Mouse (Mus musculus): ENCODE data around the gene Tac1. TPM values are rescaled to one million over a fixed set of nuclear protein-coding genes. Genes with fewer than 3 reads are reported as not detected.
"Not testable (repeated sequence)": the region's sequence is repeated elsewhere in the genome, so short reads cannot be mapped to it uniquely, and the experiment has no call there.

Gene Tac1
- polyA plus RNA-seq (2017; shearing (Covaris generic)): not detected

DNA sequence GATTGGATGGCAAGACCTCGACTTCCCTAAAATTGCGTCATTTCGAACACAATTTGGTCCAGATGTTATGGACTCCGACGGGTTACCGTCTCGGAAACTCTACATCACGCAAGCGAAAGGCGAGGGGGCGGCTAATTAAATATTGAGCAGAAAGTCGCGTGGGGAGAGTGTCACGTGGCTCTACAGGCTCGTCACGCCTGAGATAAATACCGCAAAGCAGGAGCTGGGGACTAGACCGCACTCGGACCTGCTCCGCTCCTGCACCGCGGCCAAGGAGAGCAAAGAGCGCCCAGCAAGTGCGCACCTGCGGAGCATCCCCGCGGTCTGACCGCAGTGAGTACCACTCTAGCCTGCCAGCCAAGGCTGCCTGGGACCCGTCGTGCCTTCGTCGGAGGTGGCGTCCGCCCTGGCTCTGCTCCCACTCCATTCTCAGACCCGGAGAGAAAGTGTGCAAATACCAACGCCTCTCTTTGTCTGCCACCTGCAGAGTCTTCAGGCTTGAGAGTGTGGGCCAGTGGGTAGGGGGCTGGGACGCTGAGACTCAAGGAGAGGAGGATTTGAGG lies at the start of gene Tac1:
Tac1 (plus strand) TSS at position 51 of the 563 bp plus-strand sequence.
- ATAC-seq: no peak

DNA sequence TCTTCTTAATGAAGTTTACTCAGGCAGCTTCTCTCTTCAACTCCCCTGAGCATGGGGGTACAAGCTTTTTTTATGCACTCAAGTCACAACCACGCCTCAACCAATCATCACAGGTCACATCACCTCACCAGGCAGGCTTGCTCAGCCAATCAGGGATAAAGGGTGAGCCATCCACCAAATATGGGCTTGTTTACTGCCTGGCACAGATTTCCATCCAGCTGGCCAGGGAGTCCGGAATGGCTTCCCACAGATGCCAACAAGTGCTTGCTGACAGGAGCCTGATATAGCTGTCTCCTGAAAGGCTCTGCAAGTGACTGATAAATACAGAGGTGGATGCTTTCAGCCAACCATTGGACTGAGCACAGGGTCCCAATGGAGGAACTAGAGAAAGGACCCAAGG lies 11.2 kb upstream of the Tac1 start:
- not testable (repeated sequence) for ATAC-seq

DNA sequence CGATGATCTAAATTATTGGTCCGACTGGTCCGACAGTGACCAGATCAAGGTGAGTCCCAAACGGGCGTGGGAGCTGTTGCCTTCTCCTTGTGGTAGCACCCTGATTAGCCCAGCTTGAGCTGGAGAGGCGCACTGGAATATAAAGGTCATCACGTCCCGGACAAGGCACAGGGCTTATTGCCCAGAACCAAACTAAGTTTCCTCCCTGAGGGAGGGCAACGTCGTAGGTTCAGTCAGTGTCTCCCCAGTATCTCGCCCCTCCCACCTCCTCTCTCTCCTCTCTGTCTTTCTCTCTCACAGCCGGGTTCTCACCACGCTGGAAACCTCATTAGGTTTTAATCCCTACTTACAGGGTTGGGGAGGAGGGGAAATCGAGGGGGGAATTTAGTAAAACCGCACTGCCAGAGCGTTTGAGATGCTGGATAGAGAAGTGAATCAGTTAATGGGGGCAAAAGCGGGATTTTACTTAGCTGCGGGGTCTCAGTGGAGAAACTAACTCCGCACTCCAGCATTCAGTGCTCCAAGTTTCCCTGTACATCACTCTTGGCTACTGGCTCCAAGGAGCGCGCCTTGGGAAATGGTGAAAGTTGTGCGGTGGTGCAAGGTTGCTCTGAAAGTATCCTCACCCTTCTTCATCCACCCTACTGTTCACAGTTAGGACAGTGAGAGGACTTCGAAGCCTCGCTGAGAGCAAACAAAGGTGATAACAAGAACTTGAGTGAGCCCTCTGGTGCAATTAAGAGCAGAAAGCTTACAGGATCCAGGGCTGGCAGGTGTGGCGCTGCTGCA lies 1.2 kb downstream of the Tac1 start:
- no peak for ATAC-seq

- ATAC-seq: no peak
Observed at GRCm38 (mm10) chr6:7558164-7558563, 3.5 kb downstream of the Tac1 start.

DNA sequence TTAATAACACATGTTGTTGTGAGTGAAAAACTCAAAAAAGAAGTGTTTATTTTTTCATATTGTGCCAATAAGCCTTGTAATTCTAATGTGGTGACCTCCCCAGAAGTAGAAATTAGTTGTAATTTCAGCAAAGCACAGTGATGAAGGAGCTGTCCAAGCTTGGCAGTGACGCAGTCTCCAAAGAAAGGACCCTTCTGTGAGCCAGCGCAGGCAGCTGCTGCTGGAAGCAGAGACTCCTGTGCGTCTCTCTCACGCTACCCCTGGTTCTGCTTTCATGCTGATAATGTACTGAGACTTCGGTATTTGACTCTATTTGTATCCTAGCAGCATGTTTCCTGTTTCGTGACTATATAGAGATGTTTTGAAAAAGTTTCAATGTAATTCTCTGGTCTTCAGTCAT lies 7.8 kb downstream of the Tac1 start:
- ATAC-seq: no peak

GRCm38 (mm10) chr6:7564537-7564936 lies 9.9 kb downstream of the Tac1 start:
- no peak for ATAC-seq

DNA sequence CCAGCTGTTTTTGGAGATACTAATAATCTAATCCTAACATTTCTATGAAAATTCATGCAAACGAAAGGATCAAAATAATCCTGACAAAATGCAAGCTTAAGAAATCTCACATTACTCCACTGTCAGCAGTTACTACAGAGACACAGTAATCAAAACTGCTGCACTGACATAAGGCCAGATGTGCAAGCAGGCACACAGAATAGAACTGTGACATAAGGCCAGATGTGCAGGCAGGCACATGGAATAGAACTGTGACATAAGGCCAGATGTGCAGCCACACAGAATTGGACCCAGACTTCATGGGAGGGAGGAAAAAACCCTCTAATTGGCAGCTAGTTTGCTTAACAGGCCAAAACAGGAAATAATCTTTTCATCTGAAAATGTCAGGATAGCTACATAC lies 16.5 kb downstream of the Tac1 start:
- ATAC-seq: no peak

DNA sequence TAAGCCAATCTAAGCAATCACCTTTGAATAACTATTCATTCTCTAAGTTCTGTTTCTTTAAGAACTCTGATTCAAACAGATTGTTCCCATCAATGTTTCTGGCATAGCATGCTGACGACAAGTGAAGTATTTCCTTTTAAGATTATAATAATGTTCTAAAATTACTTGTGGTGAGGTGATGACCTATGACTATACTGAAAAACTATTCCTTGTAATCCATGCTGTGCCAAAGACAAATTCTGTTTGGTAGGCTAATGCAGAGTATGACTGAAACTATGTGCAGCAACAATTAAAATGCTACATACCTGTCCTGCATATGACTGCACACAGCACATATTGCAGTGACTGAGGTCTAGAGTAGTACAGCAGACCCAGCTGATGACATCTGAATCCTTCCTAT lies 23.4 kb downstream of the Tac1 start:
- no peak for ATAC-seq

- ATAC-seq: no peak
Observed at GRCm38 (mm10) chr6:7594445-7594844, 39.8 kb downstream of the Tac1 start.

- no peak for ATAC-seq
Observed at GRCm38 (mm10) chr6:7598416-7598815, 43.7 kb downstream of the Tac1 start.

DNA sequence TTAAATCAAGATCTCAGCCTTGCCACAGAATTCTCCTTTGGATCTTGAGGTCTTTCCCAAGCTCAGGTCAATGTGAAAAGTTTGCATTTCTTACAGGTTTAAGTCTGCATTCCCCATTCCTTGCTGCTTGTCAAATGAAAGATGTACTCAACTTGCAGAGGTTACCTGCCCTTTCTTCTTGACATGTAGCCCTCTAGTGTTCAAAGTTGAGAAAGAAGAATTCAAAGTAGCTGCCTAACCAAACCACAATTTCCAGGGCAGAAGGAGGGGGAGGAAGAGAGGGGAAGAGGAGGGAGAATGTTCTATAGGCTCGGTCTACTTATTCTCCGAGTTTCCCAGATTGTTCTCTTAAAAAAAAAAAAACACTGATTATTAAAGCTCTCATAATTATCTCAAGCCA lies 45.5 kb downstream of the Tac1 start:
- no peak for ATAC-seq

DNA sequence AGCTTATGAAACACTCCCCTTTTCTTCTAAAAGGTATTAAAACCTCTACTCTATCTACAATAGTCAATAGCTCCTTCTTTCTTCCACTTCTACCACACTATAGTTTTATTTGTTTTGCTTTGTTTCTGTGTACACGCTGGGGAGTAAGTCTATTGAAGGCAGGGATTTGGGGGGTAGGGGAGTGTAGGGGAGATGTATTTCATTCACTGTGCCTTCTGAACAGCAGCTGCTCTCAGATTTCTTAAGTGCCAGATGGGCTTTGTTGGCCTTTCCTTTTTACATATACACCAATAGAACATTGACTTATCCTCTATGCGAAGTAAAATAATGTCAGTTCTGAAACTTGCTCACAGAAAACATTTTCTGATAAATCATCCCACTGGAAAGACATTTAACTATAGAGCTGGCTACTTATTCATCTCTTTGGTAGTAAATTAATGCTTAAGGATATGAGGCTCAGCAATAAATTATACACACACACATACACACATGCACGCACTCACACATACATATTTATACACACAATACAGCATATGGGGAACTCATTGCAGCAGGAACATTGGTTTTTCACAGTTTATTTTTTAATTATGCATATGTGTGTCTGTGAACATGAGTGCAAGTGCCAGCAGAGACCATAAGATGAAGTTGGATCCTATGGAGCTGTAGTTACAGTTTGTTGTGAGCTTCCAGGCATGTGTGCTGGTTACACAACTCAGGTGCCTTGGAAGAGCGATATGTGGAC lies 46.8 kb downstream of the Tac1 start:
- ATAC-seq: no peak

GRCm38 (mm10) chr6:7613676-7614075 lies 59.0 kb downstream of the Tac1 start:
- ATAC-seq: not testable (repeated sequence)

Other genes with a start within 250 kb of the Tac1 start
- 10 to 100 TPM; 16.5 to 34.2 TPM for gene Asns, start 138.4 kb downstream of the Tac1 start, polyA plus RNA-seq (2017; shearing (Covaris generic))